Mouse (Mus musculus): ENCODE measurements around the gene Olfr1441. TPM values are rescaled to one million over a fixed set of nuclear protein-coding genes. Genes with fewer than 3 reads are reported as not detected.

Gene Olfr1441
- polyA plus RNA-seq, 1 experiment from 2014 or later, result not detected

- ATAC-seq, result no peak
- H3K9ac ChIP-seq (ENCODE audit: low read depth, low read length), result no peak overlapping the region
- peaks cover 28% of the 10 kb centered on the region for H3K4me1 ChIP-seq (ENCODE audit: control insufficient read depth, insufficient read depth, low read length)
- 75% methylated on average over 5 of the region's 5 CpGs for WGBS
- H3K4me3 ChIP-seq (ENCODE audit: low read length), result no peak overlapping the region
- peaks cover 11% of the 10 kb centered on the region for H3K36me3 ChIP-seq (ENCODE audit: control insufficient read depth, insufficient read depth, low read length)
- H3K4me2 ChIP-seq (ENCODE audit: low read depth, low read length), result no peak overlapping the region
- no peaks in the 10 kb centered on the region for H3K27me3 ChIP-seq (replicated peaks; ENCODE audit: control insufficient read depth, insufficient read depth, low read length)
- H3K9me3 ChIP-seq (ENCODE audit: control insufficient read depth, low read length), result no peaks in the 10 kb centered on the region
- peak overlapping the region; percentile 60; the same call in 1 of the 2 replicates for H3K27ac ChIP-seq (ENCODE audit: low read length)
These were observed 55.2 kb downstream of the Olfr1441 start for GRCm38 (mm10) chr19:12472381-12472976.

Other genes with a start within 250 kb of the Olfr1441 start
- not detected in 2 replicates for gene Olfr1555-ps1, start 247.3 kb upstream of the Olfr1441 start, polyA plus RNA-seq (2015; fragmentation: Nextera tagmentation; extraction: Ambion mirVana)
- not detected in 2 replicates for gene Olfr1431, start 216.8 kb upstream of the Olfr1441 start, polyA plus RNA-seq (2015; fragmentation: Nextera tagmentation; extraction: Ambion mirVana)
- gene Olfr1432, start 184.8 kb upstream of the Olfr1441 start, polyA plus RNA-seq (2015; fragmentation: Nextera tagmentation; extraction: Ambion mirVana), result not detected in 2 replicates
- not detected in 2 replicates for gene Olfr262, start 175.8 kb upstream of the Olfr1441 start, polyA plus RNA-seq (2015; fragmentation: Nextera tagmentation; extraction: Ambion mirVana)
- gene Olfr235, start 156.4 kb upstream of the Olfr1441 start, polyA plus RNA-seq (2015; fragmentation: Nextera tagmentation; extraction: Ambion mirVana), result not detected in 2 replicates
- gene Olfr1434, start 137.6 kb upstream of the Olfr1441 start, polyA plus RNA-seq (2015; fragmentation: Nextera tagmentation; extraction: Ambion mirVana), result not detected in 2 replicates
- gene Olfr1436, start 118.3 kb upstream of the Olfr1441 start, polyA plus RNA-seq (2015; fragmentation: Nextera tagmentation; extraction: Ambion mirVana), result not detected in 2 replicates
- not detected in 2 replicates for gene Olfr1437, start 92.3 kb upstream of the Olfr1441 start, polyA plus RNA-seq (2015; fragmentation: Nextera tagmentation; extraction: Ambion mirVana)
- not detected in 2 replicates for gene Olfr1438-ps1, start 81.5 kb upstream of the Olfr1441 start, polyA plus RNA-seq (2015; fragmentation: Nextera tagmentation; extraction: Ambion mirVana)
- gene Olfr1440, start 30.2 kb upstream of the Olfr1441 start, polyA plus RNA-seq (2015; fragmentation: Nextera tagmentation; extraction: Ambion mirVana), result not detected in 2 replicates
- not detected in 2 replicates for gene Pfpl, start 10.5 kb downstream of the Olfr1441 start, polyA plus RNA-seq (2015; fragmentation: Nextera tagmentation; extraction: Ambion mirVana)
- gene Mpeg1, start 43.3 kb downstream of the Olfr1441 start, polyA plus RNA-seq (2015; fragmentation: Nextera tagmentation; extraction: Ambion mirVana), result 0.97 and 1.0 TPM in 2 replicates
- gene Dtx4, start 84.0 kb downstream of the Olfr1441 start, polyA plus RNA-seq (2015; fragmentation: Nextera tagmentation; extraction: Ambion mirVana), result 9.9 and 11.1 TPM in 2 replicates
- 16.2 and 16.3 TPM in 2 replicates for gene Fam111a, start 128.3 kb downstream of the Olfr1441 start, polyA plus RNA-seq (2015; fragmentation: Nextera tagmentation; extraction: Ambion mirVana)
- 0.10 and 0.17 TPM in 2 replicates for gene Gm4952, start 182.5 kb downstream of the Olfr1441 start, polyA plus RNA-seq (2015; fragmentation: Nextera tagmentation; extraction: Ambion mirVana)
- 0.62 and 0.64 TPM in 2 replicates for gene Glyat, start 215.9 kb downstream of the Olfr1441 start, polyA plus RNA-seq (2015; fragmentation: Nextera tagmentation; extraction: Ambion mirVana)